Mouse (Mus musculus): ENCODE measurements around the gene Tmub1.
A peak's percentile ranks its signal among the peaks of the same experiment; 100 is the strongest.

DNA sequence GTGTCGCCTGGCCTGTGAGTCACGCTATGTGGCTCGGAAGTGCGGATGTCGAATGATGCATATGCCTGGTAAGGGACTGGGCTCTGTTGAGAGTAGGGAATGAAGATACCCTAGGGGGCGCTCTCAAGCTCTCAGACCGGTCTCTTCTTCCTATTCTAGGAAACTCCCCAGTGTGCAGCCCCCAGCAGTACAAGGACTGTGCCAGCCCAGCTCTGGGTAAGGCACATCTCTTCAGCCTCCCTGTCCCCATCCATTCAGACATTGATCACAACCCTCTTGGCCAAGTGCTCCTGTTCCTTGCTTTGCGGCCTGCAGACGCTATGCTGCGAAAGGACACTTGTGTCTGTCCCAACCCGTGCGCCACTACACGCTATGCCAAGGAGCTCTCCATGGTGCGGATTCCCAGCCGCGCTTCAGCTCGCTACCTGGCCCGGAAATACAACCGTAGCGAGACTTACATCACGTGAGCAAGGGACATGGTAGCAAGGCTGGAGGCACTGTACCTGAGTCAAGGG, 31.4 kb downstream of the Tmub1 start:
- peak; percentile 62 for TF ChIP-seq CTCF (IDR thresholded peaks at IDR 0.05; ENCODE audit: extremely low read depth, insufficient read depth, low read length)
- TF ChIP-seq POLR2A (IDR thresholded peaks at IDR 0.05; ENCODE audit: extremely low read depth, insufficient read depth, low read length) = peak; percentile 48

Data from cortical plate, adult 2 months (tissue).